Mouse (Mus musculus) thymus, adult 2 months (tissue): ENCODE data around the gene C3ar1.

Experiments used
- CTCF ChIP-seq: fragments of 200-500 bp; IDR thresholded peaks from 2 replicates; pipeline ENCODE4 v1.5.1; 2012; ENCODE audit warnings: mild to moderate bottlenecking, control low read depth, low read length, moderate library complexity, borderline replicate concordance; ENCODE audit not compliant: control insufficient read depth, poor library complexity, insufficient read depth; ENCODE audit errors: extremely low read depth
- POLR2A ChIP-seq: fragments of 200-500 bp; IDR thresholded peaks from 2 replicates; pipeline ENCODE4 v1.6.1; 2012; ENCODE audit warnings: mild to moderate bottlenecking, low read length, control low read depth, moderate library complexity; ENCODE audit not compliant: control insufficient read depth, poor library complexity, insufficient read depth; ENCODE audit errors: extremely low read depth

GRCm38 (mm10) chr6:122867914-122868313 is 12.0 kb upstream of the C3ar1 start:
- TF ChIP-seq CTCF: no peak
- TF ChIP-seq POLR2A: no peak
